Mouse (Mus musculus) Patski (cell line): ENCODE measurements around the gene Mlf2. TPM values are rescaled to one million over a fixed set of nuclear protein-coding genes. Genes with fewer than 3 reads are reported as not detected.

ENCODE experiments used
- ATAC-seq: fragments of 100-300 bp; one replicate; pipeline ENCODE4 v1.8.0; 2021
- CTCF ChIA-PET: fragments of 350-600 bp; sonication (Branson Sonifier 250); formaldehyde crosslinking; loops from one replicate; lab custom pipeline; 2022; ENCODE audit warnings: inconsistent platforms; lab: Charles Lee
- POLR2A ChIA-PET: fragments of 350-600 bp; sonication (Branson Sonifier 250); formaldehyde crosslinking; loops from one replicate; lab custom pipeline; 2022; ENCODE audit warnings: antibody characterized with exemption, inconsistent platforms; lab: Charles Lee
- DNase-seq: peaks from one replicate; pipeline ENCODE4 v3.0.0-alpha.2; 2011; ENCODE audit warnings: low read depth, low spot score
- H3K27me3 ChIP-seq: fragments of 371-371 bp; one replicate; pipeline ENCODE4 v1.5.1; 2021
- CTCF ChIP-seq: fragments of 100-300 bp; IDR thresholded peaks from one replicate; pipeline ENCODE4 v1.5.1; 2021
- in situ Hi-C: fragments of 300-500 bp; cut with MboI; formaldehyde crosslinking; loops from 3 replicates; pipeline ENCODE4 v1.11.1; 2018; ENCODE audit warnings: low pct_unique_long_range_greater_than_20kb, mixed read lengths
- polyA plus RNA-seq: library from polyadenylated mRNA; unstranded; gene quantifications from one replicate; pipeline ENCODE4 v1.2.3, GENCODE M21; 2021

The Mlf2 gene
- polyA plus RNA-seq, 1 experiment from 2014 or later, result 442 TPM

DNA sequence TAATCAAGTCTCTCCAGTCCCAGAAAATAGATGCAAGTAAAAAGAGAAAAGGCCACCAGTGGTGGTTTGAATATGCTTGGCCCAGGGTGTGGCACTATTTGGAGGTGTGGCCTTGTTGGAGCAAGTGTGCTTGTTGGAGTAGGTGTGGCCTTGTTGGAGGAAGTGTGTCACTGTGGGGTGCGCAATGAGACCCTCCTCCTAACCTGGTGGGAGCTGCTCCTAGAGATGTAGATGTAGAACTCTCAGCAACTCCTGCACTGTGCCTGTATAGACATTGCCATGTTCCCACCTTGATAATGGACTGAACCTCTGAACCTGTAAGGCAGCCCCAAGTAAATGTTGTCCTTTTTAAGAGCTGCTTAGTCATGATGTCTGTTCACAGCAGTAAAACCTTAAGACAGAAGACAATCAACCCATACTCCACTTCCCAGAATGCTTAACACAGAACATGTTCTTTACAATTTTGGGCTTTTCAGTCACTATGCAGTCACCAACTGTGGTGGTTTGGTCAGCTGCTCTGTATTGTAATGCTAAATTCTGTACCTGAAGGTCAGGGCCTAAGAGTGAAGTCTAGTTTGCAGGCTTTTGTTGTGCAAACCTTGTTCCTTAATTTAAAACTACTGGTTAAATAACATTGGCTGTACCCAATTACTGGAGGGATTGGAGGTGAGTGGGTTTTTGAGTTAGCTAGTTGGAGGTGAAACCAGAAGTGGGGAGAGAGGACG is 23.0 kb downstream of the Mlf2 start:
- no peak for DNase-seq
- POLR2A ChIA-PET, result no interaction called here
- TF ChIP-seq CTCF, result no peak
- CTCF ChIA-PET, result interaction anchor here (1.1 to 1.3 kb wide), 2 partner anchors 17 to 23 kb away, joined by 4 to 5 read pairs; partner anchors contain the start of gene Mlf2
- ATAC-seq, result no peak
- in situ Hi-C loops, result no loop called here
- no peaks in the 10 kb centered on the region for H3K27me3 ChIP-seq

DNA sequence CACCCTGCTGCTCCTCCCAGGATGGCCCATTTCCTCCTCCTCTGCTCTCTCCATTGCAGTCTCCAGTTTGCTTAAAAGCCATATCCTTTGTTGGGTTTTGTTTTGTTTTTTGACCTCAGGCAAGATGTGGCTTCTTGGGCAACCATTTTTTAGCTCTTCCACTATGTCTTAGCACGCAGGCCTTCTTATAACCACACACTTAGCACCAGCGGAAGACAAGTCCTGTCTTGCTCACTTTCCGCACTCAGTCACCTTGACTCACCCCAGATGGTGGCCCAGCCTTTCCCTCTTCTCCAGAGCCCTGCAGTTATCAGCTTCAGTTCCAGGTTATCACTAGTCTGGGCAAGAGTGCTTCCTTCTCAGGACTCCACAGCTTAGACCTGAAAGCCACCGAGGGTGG is 24.0 kb downstream of the Mlf2 start:
- POLR2A ChIA-PET, result no interaction called here
- DNase-seq (no peak), ATAC-seq (no peak)
- no peaks in the 10 kb centered on the region for H3K27me3 ChIP-seq
- TF ChIP-seq CTCF, result no peak
- CTCF ChIA-PET, result interaction anchor here (1.1 to 1.3 kb wide), 2 partner anchors 18 to 24 kb away, joined by 4 to 5 read pairs; partner anchors contain the start of gene Mlf2
- in situ Hi-C loops, result no loop called here

DNA sequence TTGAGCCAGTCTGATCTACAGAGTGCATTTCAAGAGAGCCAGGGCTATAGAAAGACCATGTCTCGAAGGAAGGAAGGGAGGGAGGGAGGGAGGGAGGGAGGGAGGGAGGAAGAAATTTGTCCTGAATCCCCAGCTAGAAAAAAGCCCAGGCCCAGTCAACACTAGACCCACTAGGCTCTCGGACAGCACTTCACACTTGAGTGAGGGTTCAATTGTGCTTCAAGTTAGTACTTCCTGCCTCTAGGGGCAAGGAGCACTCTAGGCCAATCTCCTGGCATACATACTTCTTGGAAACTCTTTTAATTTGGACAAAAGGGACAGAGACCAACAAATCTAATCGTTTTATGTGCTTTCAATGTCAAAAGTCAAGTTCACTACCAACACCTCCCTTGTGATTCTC is 26.9 kb downstream of the Mlf2 start:
- ATAC-seq (no peak), DNase-seq (no peak)
- no peaks in the 10 kb centered on the region for H3K27me3 ChIP-seq
- TF ChIP-seq CTCF, result no peak
- in situ Hi-C loops, result no loop called here
- CTCF ChIA-PET, result interaction anchor here (0.8 to 1.3 kb wide), 2 partner anchors 21 to 27 kb away, joined by 3 to 7 read pairs; no protein-coding TSS in a partner anchor
- POLR2A ChIA-PET, result no interaction called here

DNA sequence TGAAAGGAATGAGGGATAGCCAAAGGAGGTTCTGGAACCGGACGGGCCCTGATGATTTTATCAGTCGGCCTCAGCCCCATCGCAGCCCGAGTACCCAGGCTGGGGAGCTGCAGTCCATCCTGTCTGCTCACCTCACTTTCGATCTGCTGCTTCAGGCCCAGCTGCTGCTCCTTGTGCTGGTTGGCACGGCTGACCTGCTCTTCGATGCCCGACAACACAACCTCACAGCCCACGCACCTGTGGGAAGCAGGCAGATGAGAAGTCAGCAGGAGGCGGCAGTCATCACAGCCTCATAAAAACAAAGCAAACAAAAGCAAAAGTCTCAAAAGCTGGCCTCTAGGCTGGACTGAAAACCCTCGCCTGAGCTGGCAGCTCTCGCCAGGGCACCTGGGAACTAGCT is 28.8 kb downstream of the Mlf2 start:
- CTCF ChIA-PET, result interaction anchor here (1.2 kb wide), 1 partner anchor 56 kb away, joined by 3 read pairs; no protein-coding TSS in a partner anchor
- TF ChIP-seq CTCF, result no peak
- POLR2A ChIA-PET, result interaction anchor here (1.4 kb wide), 1 partner anchor 28 kb away, joined by 4 read pairs; no protein-coding TSS in a partner anchor
- in situ Hi-C loops, result no loop called here
- DNase-seq (no peak), ATAC-seq (no peak)
- no peaks in the 10 kb centered on the region for H3K27me3 ChIP-seq

DNA sequence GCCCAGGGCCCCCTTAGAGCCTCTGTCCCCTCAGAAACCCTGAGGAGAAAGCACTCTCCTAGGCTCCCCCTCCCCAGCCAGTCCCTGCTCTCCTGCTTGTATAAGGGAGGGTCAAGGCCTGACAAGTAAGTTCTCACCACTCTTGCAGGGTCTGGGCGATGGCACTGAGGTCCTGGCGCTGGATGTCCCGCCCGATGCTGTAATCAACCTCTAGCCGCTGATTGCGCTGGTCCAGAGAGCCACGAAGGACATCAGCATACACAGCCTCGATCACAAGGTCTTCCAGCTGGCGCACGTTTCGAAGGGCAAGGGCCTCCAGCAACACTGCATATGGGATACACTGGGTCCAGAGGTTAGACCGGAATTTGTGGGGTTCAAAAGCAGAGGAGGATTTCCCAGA is 29.8 kb downstream of the Mlf2 start:
- in situ Hi-C loops, result no loop called here
- ChIA-PET CTCF (no interaction called here), POLR2A (interaction anchor here (0.6 to 1.4 kb wide), 2 partner anchors 29 to 57 kb away, joined by 4 read pairs; no protein-coding TSS in a partner anchor)
- no peak for ATAC-seq
- DNase-seq, result no peak
- H3K27me3 ChIP-seq, result no peaks in the 10 kb centered on the region
- no peak for TF ChIP-seq CTCF

DNA sequence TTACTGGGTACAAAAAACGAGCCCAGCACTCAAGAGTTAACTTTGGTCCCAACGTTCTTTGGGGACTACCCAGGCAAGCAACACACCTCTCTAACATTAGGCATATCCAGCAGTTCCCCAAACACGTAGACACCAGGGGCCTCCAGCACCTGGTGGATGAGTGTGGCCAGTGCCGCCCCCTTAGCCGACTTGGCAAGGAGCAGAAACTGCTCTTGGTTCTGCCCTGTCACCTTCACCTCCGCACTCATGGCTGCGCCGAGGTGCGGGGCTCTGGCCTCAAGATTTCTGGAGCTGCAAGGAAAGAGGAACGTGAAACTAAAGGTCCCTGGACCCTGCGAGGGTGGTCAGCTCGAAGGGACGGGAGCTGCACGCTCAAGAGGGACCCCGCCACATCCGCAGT is 33.5 kb downstream of the Mlf2 start:
- DNase-seq, result no peak
- in situ Hi-C loops, result no loop called here
- no peak for TF ChIP-seq CTCF
- ATAC-seq, result peak; percentile 11
- ChIA-PET POLR2A (interaction anchor here (1.2 to 1.7 kb wide), 2 partner anchors 37 to 60 kb away, joined by 3 to 6 read pairs; no protein-coding TSS in a partner anchor), CTCF (interaction anchor here (0.6 kb wide), 1 partner anchor 34 kb away, joined by 3 read pairs; the partner anchor contains the start of gene Mlf2)
- H3K27me3 ChIP-seq, result no peaks in the 10 kb centered on the region

DNA sequence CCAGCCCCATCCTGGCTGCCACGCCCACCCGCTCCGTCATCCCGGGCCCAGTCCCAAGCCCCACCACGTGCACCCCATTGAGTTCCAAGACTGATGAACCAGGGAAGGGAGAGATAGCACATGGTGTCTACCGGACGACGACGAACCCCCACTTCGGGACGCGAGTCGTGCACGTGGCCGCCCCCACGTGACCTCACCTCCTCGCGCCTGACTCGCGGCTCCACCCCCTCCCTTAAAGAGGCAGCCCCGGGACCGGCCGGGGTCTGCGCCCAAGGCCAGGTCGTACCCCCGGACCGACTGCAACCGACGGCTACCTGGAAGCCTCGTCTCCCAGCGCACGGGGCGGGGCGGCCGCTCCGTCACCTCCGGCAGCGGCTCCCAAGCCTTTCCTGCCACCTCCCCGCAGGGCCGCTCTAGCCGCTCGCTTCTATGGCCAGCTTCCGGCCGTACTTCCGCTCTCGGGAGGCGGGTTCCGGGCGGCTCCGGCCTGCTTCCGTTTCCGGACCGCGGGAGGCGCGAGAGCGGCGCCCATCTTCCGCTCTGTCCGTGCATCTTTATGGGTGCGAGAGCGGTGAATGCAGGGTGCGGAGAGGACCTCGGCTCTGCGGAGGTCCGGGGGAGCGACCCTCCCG is 34.0 kb downstream of the Mlf2 start, which contains the start of gene Cops7a:
TSS of gene Cops7a (minus strand) at position 451 of the 632 bp plus-strand sequence.
- in situ Hi-C loops, result no loop called here
- ChIA-PET POLR2A (interaction anchor here (0.7 to 1.7 kb wide), 6 partner anchors 17 to 165 kb away, joined by 3 to 7 read pairs (median 4); partner anchors contain the start of gene Mlf2), CTCF (interaction anchor here (0.6 to 1.5 kb wide), 3 partner anchors 8 to 35 kb away, joined by 3 read pairs; partner anchors contain the start of gene Mlf2)
- DNase-seq (peak; percentile 75), ATAC-seq (peak; percentile 76)
- TF ChIP-seq CTCF, result no peak
- no peaks in the 10 kb centered on the region for H3K27me3 ChIP-seq

DNA sequence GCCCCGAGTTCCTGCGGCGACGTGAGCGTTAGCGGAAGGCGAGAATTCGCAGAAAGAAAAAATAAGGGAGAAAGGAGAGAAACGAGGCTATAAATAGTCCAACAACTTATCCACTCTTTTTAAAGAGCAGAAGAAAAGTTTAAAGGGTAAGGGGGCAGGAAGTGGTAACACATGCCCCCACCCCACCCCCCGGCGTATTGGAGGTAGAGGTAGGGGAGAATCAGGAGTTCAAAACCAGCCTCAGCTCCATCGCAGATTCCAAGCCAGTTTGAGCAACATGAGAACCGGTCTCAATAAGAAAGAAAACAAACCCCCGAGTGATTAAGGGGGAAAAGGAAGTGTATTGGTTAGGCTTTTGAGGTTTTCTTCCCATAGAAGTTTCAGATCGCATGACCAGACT is 34.6 kb downstream of the Mlf2 start:
- no peak for TF ChIP-seq CTCF
- DNase-seq (no peak), ATAC-seq (no peak)
- no peaks in the 10 kb centered on the region for H3K27me3 ChIP-seq
- in situ Hi-C loops, result no loop called here
- ChIA-PET POLR2A (interaction anchor here (0.7 to 1.7 kb wide), 5 partner anchors 17 to 165 kb away, joined by 3 to 7 read pairs (median 6); partner anchors contain the start of gene Mlf2), CTCF (interaction anchor here (0.7 to 1.5 kb wide), 2 partner anchors 8 to 28 kb away, joined by 3 read pairs; no protein-coding TSS in a partner anchor)

DNA sequence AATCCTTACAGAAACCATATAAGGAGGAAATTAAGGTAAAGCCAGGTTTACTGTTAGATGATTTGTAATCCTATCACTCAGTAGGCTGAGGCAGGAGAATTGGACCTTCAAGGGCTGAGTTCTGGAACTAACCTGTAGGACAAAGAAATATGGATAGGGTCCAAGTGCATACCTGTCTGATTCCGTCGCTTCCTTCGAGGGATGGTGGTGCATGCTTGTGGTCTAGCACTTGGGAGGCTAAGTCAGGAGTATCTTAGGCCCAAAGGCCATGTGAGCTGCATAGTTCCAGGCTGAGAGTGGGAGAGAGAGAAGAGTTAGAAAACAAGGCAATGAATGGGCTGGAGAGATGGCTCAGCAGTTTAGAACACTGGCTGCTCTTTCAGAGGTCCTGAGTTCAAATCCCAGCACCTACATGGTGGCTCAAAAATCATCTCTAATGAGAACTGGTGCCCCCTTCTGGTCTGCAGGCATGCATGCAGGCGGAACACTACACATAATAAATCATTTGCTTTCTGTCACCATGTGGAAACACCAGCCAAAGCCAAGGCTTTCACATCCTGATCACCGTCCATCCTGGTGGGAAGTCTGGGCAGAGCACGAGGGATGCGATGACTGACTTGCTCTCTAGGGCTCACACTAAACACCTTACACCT is 35.4 kb downstream of the Mlf2 start:
- ChIA-PET CTCF (interaction anchor here (0.8 to 2.1 kb wide), 7 partner anchors 27 to 120 kb away, joined by 3 to 8 read pairs (median 3); no protein-coding TSS in a partner anchor), POLR2A (interaction anchor here (1.0 to 1.7 kb wide), 3 partner anchors 32 to 62 kb away, joined by 3 to 6 read pairs (median 6); partner anchors contain the start of gene Mlf2)
- peak; percentile 30 for DNase-seq
- no peak for TF ChIP-seq CTCF
- H3K27me3 ChIP-seq, result no peaks in the 10 kb centered on the region
- ATAC-seq, result peak; percentile 37
- in situ Hi-C loops, result no loop called here
